Mouse (Mus musculus): ENCODE results near the gene Hist3h2ba. TPM values are rescaled to one million over a fixed set of nuclear protein-coding genes. Genes with fewer than 3 reads are reported as not detected.

Gene Hist3h2ba
- polyA plus RNA-seq, 1 experiment from 2014 or later: 21.5 TPM

DNA sequence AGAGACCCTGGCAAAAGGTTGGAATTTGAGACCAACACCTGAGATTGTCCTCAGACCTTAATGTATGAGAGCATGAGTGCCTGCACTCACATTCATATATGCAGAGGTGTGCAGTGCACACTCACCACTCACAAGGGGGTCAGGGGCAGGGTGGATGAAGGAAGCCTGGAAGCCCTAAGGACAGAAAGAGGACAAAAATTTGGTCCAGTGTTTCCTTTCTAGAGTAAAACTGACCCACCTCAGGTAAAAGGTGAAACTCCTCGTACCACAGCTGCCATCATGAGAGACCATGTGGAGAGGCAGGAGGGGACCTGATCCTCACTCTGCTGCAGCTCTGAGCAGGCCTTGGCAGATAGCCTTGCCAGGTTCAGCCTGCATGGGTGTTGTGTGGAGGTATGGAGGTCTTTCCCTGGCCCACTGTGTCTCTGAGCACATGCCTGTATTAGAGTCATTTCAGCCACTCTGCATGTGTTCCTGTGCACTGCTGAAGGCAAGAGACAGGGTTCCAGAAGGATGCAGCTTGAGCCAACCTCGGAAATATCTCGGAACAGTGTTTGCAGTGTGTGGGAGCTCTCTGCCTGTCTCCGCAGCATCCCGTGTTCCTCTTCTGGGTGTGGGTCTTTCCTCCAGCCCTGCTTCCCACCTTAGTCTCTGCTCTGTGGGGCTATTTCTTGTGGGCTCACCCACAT lies 8.7 kb downstream of the Hist3h2ba start:
- peaks cover 5% of the 10 kb centered on the region; the same call in 1 of the 2 replicates for H3K36me3 ChIP-seq
- peak overlapping the region; percentile 61; the same call in 1 of the 2 replicates for H3K4me3 ChIP-seq
- no peak overlapping the region for H3K27ac ChIP-seq
- H3K9me3 ChIP-seq: peaks cover 2% of the 10 kb centered on the region; the same call in 1 of the 2 replicates
- H3K4me2 ChIP-seq: peak overlapping the region; percentile 87
- H3K9ac ChIP-seq: 0 out of 2 replicates have a peak overlapping the region, but pooled peaks have one; percentile 79
- 83% methylated on average over 5 of the region's 5 CpGs for WGBS
- peaks cover 31% of the 10 kb centered on the region for H3K4me1 ChIP-seq
- no peak for ATAC-seq (ENCODE audit: borderline replicate concordance, extremely low read depth, low FRiP score, low TSS enrichment)
- H3K27me3 ChIP-seq: peaks cover 20% of the 10 kb centered on the region

DNA sequence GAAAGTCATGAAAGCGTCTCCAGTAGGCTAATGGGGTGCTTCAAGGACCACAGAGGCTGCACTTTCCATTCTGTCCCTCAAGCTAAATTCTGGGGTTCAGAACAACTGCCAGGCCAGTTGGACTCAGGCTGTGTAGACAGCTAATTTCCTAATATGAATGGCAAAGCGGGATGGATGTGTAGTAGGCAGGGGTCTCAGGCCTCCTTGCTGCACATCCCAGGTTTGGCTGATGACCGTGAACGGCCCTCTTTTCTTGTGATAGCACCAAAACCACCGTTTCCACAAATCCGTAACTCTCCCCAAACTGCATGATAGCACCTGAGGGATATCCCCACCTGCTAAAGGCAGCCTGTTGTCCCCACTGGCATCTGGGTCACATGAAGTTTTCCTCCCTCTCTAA lies 9.8 kb downstream of the Hist3h2ba start:
- peaks cover 29% of the 10 kb centered on the region for H3K4me1 ChIP-seq
- H3K4me3 ChIP-seq: no peak overlapping the region
- no peak overlapping the region for H3K27ac ChIP-seq
- H3K9me3 ChIP-seq: peaks cover 2% of the 10 kb centered on the region; the same call in 1 of the 2 replicates
- no peak overlapping the region for H3K4me2 ChIP-seq
- no peak for ATAC-seq (ENCODE audit: borderline replicate concordance, extremely low read depth, low FRiP score, low TSS enrichment)
- WGBS: 81% methylated on average over 6 of the region's 6 CpGs
- peaks cover 25% of the 10 kb centered on the region for H3K27me3 ChIP-seq
- no peak overlapping the region for H3K9ac ChIP-seq
- H3K36me3 ChIP-seq: peaks cover 5% of the 10 kb centered on the region; the same call in 1 of the 2 replicates

DNA sequence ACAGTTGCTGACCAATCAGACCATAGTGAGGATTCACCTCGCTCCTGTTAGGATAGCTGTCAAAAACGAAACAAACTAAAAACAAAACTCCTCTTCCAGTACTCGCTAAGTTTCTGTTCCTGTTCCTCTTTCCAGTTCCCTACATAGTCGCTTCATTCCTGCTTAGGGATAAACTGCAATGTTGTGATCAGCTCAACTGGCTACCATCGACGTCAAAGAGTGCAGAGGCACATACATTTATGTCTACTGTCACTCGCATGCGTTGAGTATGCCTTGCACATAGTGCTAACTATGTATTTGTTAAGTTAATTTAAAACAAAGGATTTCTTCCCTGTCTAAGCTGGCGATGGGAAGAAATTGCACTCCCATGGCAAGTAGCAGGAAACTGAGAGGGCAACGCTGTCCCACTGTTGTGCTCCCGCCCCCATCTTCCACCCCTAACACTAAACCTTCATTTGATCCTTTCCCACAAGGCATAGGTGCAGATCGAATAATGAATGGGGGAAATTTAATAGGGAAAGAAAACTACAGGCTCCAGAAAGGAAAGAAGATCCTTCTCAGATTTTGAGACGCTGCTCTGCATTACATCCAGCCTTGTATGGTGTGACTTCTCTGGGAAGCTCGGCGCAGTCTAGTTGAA lies 10.6 kb downstream of the Hist3h2ba start:
- peak overlapping the region; percentile 88 for H3K4me2 ChIP-seq
- peak overlapping the region; percentile 51 for H3K4me3 ChIP-seq
- H3K36me3 ChIP-seq: peaks cover 5% of the 10 kb centered on the region; the same call in 1 of the 2 replicates
- H3K4me1 ChIP-seq: peaks cover 24% of the 10 kb centered on the region
- H3K27me3 ChIP-seq: peaks cover 33% of the 10 kb centered on the region
- WGBS: 33% methylated on average over 15 of the region's 15 CpGs
- no peak overlapping the region; the same call in 1 of the 2 replicates for H3K9ac ChIP-seq
- H3K27ac ChIP-seq: no peak overlapping the region
- no peak for ATAC-seq (ENCODE audit: borderline replicate concordance, extremely low read depth, low FRiP score, low TSS enrichment)
- peaks cover 2% of the 10 kb centered on the region; the same call in 1 of the 2 replicates for H3K9me3 ChIP-seq

DNA sequence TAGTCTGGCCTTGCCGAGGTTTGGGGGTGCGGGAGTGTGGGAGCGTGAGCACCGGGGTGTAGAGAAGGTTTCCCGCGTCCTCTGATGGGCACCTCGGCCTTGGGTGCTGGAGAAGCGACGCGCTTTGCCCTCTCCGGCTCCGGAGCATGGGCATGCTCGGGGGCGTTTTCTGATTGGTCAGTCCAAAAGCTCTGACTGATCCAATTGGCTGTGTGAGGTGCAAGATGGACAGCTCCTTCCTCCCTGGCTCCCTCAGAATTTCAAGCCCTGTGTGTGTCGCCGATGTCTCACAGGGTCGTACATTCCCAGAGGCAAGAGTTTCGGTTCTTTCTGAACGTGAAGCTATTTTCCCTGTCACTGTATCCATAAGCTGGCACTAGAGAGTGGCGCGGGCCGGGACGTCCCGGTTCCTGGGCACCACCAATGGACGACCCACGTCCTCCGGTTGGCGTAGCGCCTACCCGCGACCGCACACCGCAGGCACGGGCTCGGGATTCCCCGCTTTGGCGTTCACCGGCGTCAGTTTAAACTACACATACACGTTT lies 11.3 kb downstream of the Hist3h2ba start:
- Histone ChIP-seq H3K9ac (no peak overlapping the region; the same call in 1 of the 2 replicates), H3K9me3 (peaks cover 2% of the 10 kb centered on the region; the same call in 1 of the 2 replicates), H3K27ac (no peak overlapping the region), H3K4me2 (peak overlapping the region; percentile 88), H3K4me3 (peak overlapping the region; percentile 51), H3K4me1 (peaks cover 24% of the 10 kb centered on the region), H3K36me3 (peaks cover 5% of the 10 kb centered on the region; the same call in 1 of the 2 replicates), H3K27me3 (peaks cover 34% of the 10 kb centered on the region)
- WGBS: 3% methylated on average over 40 of the region's 40 CpGs
- peak; percentile 80; the same call in 1 of the 2 replicates for ATAC-seq (ENCODE audit: borderline replicate concordance, extremely low read depth, low FRiP score, low TSS enrichment)

DNA sequence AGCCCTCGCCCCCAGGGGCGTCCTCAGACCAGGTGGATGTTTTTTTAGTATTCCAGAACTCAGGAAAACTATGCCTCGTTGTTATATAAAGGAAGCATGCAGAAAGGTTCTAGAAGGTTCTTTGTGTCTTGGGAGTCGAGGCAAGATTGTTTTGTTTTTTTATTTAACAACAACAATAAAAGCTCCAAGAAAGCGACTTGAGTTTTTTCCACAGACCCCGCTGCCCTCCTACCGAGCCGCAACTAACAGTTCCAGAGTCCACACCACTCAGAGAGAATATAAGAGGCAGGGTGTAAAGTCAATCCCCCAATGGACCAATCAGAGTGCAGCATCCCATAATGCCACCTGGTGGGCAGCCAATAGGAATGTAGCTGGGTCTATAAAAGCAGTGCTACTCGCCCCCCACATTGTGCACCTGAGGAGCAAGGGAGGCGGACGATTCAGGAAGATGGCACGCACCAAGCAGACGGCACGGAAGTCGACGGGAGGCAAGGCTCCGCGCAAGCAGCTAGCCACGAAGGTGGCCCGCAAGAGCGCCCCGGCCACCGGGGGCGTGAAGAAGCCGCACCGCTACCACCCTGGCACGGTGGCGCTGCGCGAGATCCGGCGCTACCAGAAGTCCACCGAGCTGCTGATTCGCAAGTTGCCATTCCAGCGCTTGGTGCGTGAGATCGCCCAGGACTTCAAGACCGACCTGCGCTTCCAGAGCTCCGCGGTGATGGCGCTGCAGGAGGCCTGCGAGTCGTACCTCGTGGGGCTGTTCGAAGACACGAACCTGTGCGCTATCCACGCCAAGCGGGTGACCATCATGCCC lies 12.9 kb downstream of the Hist3h2ba start:
- no peak overlapping the region for H3K4me2 ChIP-seq
- H3K27ac ChIP-seq: no peak overlapping the region
- H3K4me3 ChIP-seq: no peak overlapping the region
- peaks cover 20% of the 10 kb centered on the region for H3K4me1 ChIP-seq
- peaks cover 5% of the 10 kb centered on the region; the same call in 1 of the 2 replicates for H3K36me3 ChIP-seq
- H3K27me3 ChIP-seq: peaks cover 34% of the 10 kb centered on the region
- H3K9me3 ChIP-seq: peaks cover 2% of the 10 kb centered on the region; the same call in 1 of the 2 replicates
- no peak overlapping the region for H3K9ac ChIP-seq
- 55% methylated on average over 50 of the region's 50 CpGs for WGBS
- ATAC-seq (ENCODE audit: borderline replicate concordance, extremely low read depth, low FRiP score, low TSS enrichment): no peak

DNA sequence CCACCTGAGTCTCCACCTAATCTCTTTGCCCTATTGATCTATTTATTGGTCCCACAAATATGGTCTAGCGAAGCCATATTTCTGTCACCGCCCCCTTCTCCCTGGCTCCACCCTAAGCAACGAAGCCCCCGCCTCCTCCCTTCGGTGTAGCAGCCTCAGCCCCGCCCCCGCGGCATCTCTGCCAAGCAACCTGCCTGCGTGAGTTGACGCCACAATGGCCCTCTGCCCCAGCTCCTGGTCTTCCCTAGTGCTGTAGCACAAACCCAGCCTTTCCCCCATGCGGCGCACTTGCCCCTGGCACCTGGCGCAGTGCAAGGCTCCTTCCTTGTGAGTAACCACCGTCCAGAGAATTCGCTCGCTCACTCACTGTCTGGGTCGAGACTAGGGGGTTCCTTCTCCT lies 14.8 kb downstream of the Hist3h2ba start:
- H3K4me1 ChIP-seq: peaks cover 8% of the 10 kb centered on the region
- no peak overlapping the region for H3K4me2 ChIP-seq
- H3K9me3 ChIP-seq: peaks cover 2% of the 10 kb centered on the region; the same call in 1 of the 2 replicates
- 34% methylated on average over 17 of the region's 17 CpGs for WGBS
- ATAC-seq (ENCODE audit: borderline replicate concordance, extremely low read depth, low FRiP score, low TSS enrichment): no peak
- H3K9ac ChIP-seq: no peak overlapping the region
- H3K4me3 ChIP-seq: no peak overlapping the region
- peaks cover 34% of the 10 kb centered on the region for H3K27me3 ChIP-seq
- no peaks in the 10 kb centered on the region for H3K36me3 ChIP-seq
- H3K27ac ChIP-seq: no peak overlapping the region

DNA sequence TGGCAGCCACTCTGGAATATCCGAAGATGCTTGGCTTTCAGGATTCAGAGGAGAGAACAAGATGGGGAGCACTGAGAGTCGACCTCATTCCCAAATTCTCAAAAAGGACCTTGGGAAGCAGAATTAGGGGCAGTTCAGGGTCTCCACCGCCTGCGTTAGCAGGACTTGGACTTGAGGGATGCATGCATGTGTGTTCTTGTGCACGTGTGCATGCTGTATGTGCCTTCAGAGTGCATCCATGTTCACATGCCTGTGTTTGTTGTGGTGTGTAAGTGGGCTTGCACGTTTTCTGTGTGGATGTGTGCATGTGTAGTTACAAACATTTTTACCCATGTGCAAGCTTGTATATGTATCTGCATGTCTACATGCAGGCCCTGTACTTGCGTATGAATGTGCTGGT lies 15.5 kb downstream of the Hist3h2ba start:
- peaks cover 10% of the 10 kb centered on the region for H3K4me1 ChIP-seq
- no peaks in the 10 kb centered on the region for H3K36me3 ChIP-seq
- ATAC-seq (ENCODE audit: borderline replicate concordance, extremely low read depth, low FRiP score, low TSS enrichment): no peak
- H3K4me2 ChIP-seq: no peak overlapping the region
- 79% methylated on average over 7 of the region's 7 CpGs for WGBS
- no peak overlapping the region for H3K9ac ChIP-seq
- H3K9me3 ChIP-seq: peaks cover 2% of the 10 kb centered on the region; the same call in 1 of the 2 replicates
- no peak overlapping the region for H3K4me3 ChIP-seq
- peaks cover 34% of the 10 kb centered on the region for H3K27me3 ChIP-seq
- no peak overlapping the region for H3K27ac ChIP-seq

DNA sequence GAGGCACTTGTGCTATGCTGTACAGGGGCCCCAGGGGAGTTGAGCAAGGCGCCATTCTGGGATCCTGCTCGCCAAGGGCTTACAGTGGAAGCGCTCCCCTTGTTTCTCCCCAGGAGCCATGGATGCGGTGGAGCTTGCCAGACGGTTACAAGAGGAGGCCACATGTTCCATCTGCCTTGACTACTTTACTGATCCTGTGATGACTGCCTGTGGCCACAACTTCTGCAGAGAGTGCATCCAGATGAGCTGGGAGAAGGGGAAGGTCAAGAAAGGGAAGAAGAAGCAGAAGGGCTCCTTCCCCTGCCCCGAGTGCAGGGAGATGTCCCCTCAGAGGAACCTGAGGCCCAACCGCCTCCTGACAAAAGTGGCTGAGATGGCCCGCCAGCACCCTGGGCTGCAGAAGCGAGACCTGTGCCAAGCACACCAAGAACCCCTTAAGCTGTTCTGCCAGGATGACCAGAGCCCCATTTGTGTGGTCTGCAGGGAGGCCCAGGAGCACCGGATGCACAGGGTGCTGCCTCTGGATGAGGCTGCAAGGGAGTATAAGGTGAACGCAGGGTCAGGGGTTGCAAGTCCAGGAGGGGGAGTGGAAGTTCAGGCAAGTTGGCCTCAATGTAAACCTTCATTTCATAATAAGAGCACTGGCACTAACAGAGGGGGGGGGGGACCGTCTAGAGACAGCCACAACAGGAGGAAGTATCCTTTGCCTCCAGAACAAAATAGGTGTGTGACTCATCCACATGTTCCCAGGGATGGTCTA lies 16.5 kb downstream of the Hist3h2ba start:
- Histone ChIP-seq H3K4me1 (peaks cover 14% of the 10 kb centered on the region), H3K27me3 (peaks cover 34% of the 10 kb centered on the region), H3K9me3 (peaks cover 2% of the 10 kb centered on the region; the same call in 1 of the 2 replicates), H3K4me2 (no peak overlapping the region), H3K27ac (no peak overlapping the region), H3K4me3 (no peak overlapping the region), H3K36me3 (no peaks in the 10 kb centered on the region; the same call in 1 of the 2 replicates), H3K9ac (no peak overlapping the region)
- no peak for ATAC-seq (ENCODE audit: borderline replicate concordance, extremely low read depth, low FRiP score, low TSS enrichment)
- WGBS: 41% methylated on average over 12 of the region's 12 CpGs

DNA sequence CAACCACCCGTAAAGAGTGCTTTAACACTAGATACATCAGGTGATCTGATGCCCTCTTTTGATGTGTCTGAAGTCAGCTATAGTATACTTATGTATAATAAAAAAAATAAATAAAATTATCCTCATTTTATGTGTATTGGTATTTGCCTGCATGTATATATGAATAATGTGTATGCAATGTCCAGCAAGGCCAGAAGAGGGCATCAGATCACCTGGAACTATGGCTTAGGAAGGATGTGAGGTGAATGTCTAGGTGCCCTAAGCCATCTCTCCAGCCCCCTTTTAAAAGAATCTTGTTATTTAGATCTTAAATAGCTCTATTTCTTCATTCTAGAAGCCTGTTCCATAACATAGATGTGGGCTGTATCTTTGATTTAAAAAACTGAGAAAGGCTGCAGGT lies 18.6 kb downstream of the Hist3h2ba start:
- ATAC-seq (ENCODE audit: borderline replicate concordance, extremely low read depth, low FRiP score, low TSS enrichment): no peak
- Histone ChIP-seq H3K27ac (no peak overlapping the region), H3K36me3 (no peaks in the 10 kb centered on the region; the same call in 1 of the 2 replicates), H3K4me3 (no peak overlapping the region), H3K4me1 (peaks cover 16% of the 10 kb centered on the region), H3K9ac (no peak overlapping the region), H3K9me3 (no peaks in the 10 kb centered on the region), H3K27me3 (peaks cover 20% of the 10 kb centered on the region; the same call in 1 of the 2 replicates), H3K4me2 (no peak overlapping the region)
- 95% methylated on average over 1 of the region's 1 CpGs for WGBS

DNA sequence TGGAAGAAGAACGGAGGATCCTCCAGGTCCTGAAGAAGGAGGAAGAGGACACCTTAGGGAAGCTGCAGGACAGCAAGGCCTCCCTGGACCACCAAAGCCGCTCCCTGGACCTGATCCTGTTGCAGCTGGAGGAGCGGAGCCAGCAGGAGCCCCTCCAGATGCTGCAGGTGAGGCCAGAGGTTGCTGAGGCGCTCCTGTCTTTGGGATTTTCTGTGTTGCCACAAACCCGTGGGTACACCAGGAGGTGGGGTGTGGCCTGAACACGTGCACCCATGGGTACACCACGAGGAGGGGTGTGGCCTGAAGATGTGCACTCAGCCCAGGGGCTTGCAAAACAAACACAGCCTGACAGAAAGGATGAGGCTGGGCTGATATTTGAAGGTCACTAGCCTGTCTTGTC lies 19.8 kb downstream of the Hist3h2ba start:
- no peak for ATAC-seq (ENCODE audit: borderline replicate concordance, extremely low read depth, low FRiP score, low TSS enrichment)
- Histone ChIP-seq H3K4me3 (no peak overlapping the region), H3K9ac (no peak overlapping the region), H3K4me2 (no peak overlapping the region), H3K4me1 (peaks cover 16% of the 10 kb centered on the region), H3K27ac (no peak overlapping the region), H3K36me3 (no peaks in the 10 kb centered on the region; the same call in 1 of the 2 replicates), H3K27me3 (peaks cover 9% of the 10 kb centered on the region; the same call in 1 of the 2 replicates), H3K9me3 (no peaks in the 10 kb centered on the region)
- 73% methylated on average over 7 of the region's 7 CpGs for WGBS
